Mouse (Mus musculus) MEL (cell line): Measurements from ENCODE around the gene Kcnk10. TPM values are rescaled to one million over a fixed set of nuclear protein-coding genes. Genes with fewer than 3 reads are reported as not detected.

Source experiments
- DNase-seq: peaks from one replicate; pipeline ENCODE4 v3.0.0; 2011; ENCODE audit warnings: low read depth, low spot score
- H3K27ac ChIP-seq: 2 replicates; pipeline ENCODE4 v1.5.1; 2012; ENCODE audit warnings: low read depth, mild to moderate bottlenecking, control low read depth, low read length, moderate library complexity; ENCODE audit not compliant: control insufficient read depth
- H3K27me3 ChIP-seq, 2 experiments: fragments of 150-350 bp in 1 of 2; sonication (generic) in 1 of 2; 2 replicates each; pipeline ENCODE4 v1.6.1; 2012; ENCODE audit warnings: low read length in 2 of 2, mild to moderate bottlenecking in 2 of 2, improper control_type of control experiment in 1 of 2, moderate library complexity in 1 of 2; ENCODE audit not compliant: insufficient read depth in 2 of 2, control insufficient read depth in 1 of 2
- H3K36me3 ChIP-seq, 2 experiments: 2 replicates each; pipeline ENCODE4 v1.6.1; 2012 to 2014; ENCODE audit warnings: low read length in 2 of 2, improper control_type of control experiment in 1 of 2, inconsistent platforms in 1 of 2, mild to moderate bottlenecking in 1 of 2; ENCODE audit not compliant: insufficient read depth in 2 of 2, control insufficient read depth in 1 of 2
- H3K4me1 ChIP-seq, 2 experiments: fragments of 150-350 bp in 1 of 2; sonication (generic) in 1 of 2; 2 replicates each; pipeline ENCODE4 v1.6.1; 2012; ENCODE audit warnings: low read length in 2 of 2, improper control_type of control experiment in 1 of 2, mild to moderate bottlenecking in 1 of 2; ENCODE audit not compliant: insufficient read depth in 2 of 2, control insufficient read depth in 1 of 2
- H3K4me3 ChIP-seq, 2 experiments: fragments of 150-350 bp in 1 of 2; sonication (generic) in 1 of 2; 2 replicates each; pipeline ENCODE4 v1.5.1; 2012; ENCODE audit warnings: low read depth in 2 of 2, low read length in 2 of 2, mild to moderate bottlenecking in 2 of 2, moderate library complexity in 2 of 2, control low read depth in 1 of 2, improper control_type of control experiment in 1 of 2; ENCODE audit not compliant: control insufficient read depth in 1 of 2, insufficient read depth in 1 of 2
- H3K79me2 ChIP-seq: 2 replicates; pipeline ENCODE4 v1.6.1; 2012; ENCODE audit warnings: mild to moderate bottlenecking, low read length, moderate library complexity; ENCODE audit not compliant: control insufficient read depth, poor library complexity, insufficient read depth
- H3K9ac ChIP-seq: 2 replicates; pipeline ENCODE4 v1.6.1; 2012; ENCODE audit warnings: low read depth, mild to moderate bottlenecking, control low read depth, low read length, moderate library complexity; ENCODE audit not compliant: control insufficient read depth, poor library complexity, severe bottlenecking
- H3K9me3 ChIP-seq: fragments of 150-350 bp; sonication (generic); replicated peaks from 2 replicates; pipeline ENCODE4 v1.6.1; 2012; ENCODE audit warnings: mild to moderate bottlenecking, low read length, improper control_type of control experiment, moderate library complexity; ENCODE audit not compliant: insufficient read depth
- CHD1 ChIP-seq: IDR thresholded peaks from 2 replicates; pipeline ENCODE4 v1.6.1; 2012; ENCODE audit warnings: low read depth, mild to moderate bottlenecking, inconsistent platforms, low read length, improper control_type of control experiment
- CTCF ChIP-seq, 3 experiments: IDR thresholded peaks in 2 of 3; conservative IDR thresholded peaks in 1 of 3; 2 replicates each; pipeline ENCODE4 v1.5.1; 2011 to 2012; ENCODE audit warnings: low read length in 3 of 3, low read depth in 2 of 3, mild to moderate bottlenecking in 2 of 3, improper control_type of control experiment in 1 of 3, inconsistent platforms in 1 of 3, mixed read lengths in 1 of 3, moderate library complexity in 1 of 3; ENCODE audit not compliant: control insufficient read depth in 1 of 3, insufficient read depth in 1 of 3, poor library complexity in 1 of 3, severe bottlenecking in 1 of 3
- ELF1 ChIP-seq: IDR thresholded peaks from 2 replicates; pipeline ENCODE4 v1.6.1; 2014; ENCODE audit warnings: low read depth, mild to moderate bottlenecking, inconsistent platforms, low read length, improper control_type of control experiment, moderate library complexity
- ETS1 ChIP-seq: IDR thresholded peaks from 2 replicates; pipeline ENCODE4 v1.6.1; 2012; ENCODE audit warnings: low read depth, mild to moderate bottlenecking, inconsistent platforms, low read length, improper control_type of control experiment, moderate library complexity
- GATA1 ChIP-seq: IDR thresholded peaks from 2 replicates; pipeline ENCODE4 v1.6.1; 2011; ENCODE audit warnings: low read depth, low read length, improper control_type of control experiment
- JUND ChIP-seq: IDR thresholded peaks from 2 replicates; pipeline ENCODE4 v1.6.1; 2011; ENCODE audit warnings: low read depth, mild to moderate bottlenecking, improper control_type of control experiment, low read length
- KAT2A ChIP-seq: conservative IDR thresholded peaks from 2 replicates; pipeline ENCODE4 v1.6.1; 2012; ENCODE audit warnings: low read depth, low read length, improper control_type of control experiment, inconsistent platforms
- MAX ChIP-seq: IDR thresholded peaks from 2 replicates; pipeline ENCODE4 v1.6.1; 2011; ENCODE audit warnings: low read length, improper control_type of control experiment
- MAZ ChIP-seq: IDR thresholded peaks from 2 replicates; pipeline ENCODE4 v1.6.1; 2012; ENCODE audit warnings: low read depth, mild to moderate bottlenecking, inconsistent platforms, low read length, improper control_type of control experiment
- MEF2A ChIP-seq: IDR thresholded peaks from 2 replicates; pipeline ENCODE4 v1.6.1; 2014; ENCODE audit warnings: low read depth, mild to moderate bottlenecking, inconsistent platforms, low read length, improper control_type of control experiment; ENCODE audit not compliant: poor library complexity, insufficient replicate concordance, severe bottlenecking; ENCODE audit errors: extremely low read depth
- NRF1 ChIP-seq: IDR thresholded peaks from 2 replicates; pipeline ENCODE4 v1.6.1; 2014; ENCODE audit warnings: low read depth, mild to moderate bottlenecking, inconsistent platforms, low read length, improper control_type of control experiment, moderate library complexity; ENCODE audit not compliant: poor library complexity, insufficient read depth, severe bottlenecking
- POLR2A ChIP-seq, 2 experiments: IDR thresholded peaks; 2 replicates each; pipeline ENCODE4 v1.6.1; 2011 to 2012; ENCODE audit warnings: low read length in 2 of 2, mild to moderate bottlenecking in 2 of 2, control low read depth in 1 of 2, improper control_type of control experiment in 1 of 2, low read depth in 1 of 2, moderate library complexity in 1 of 2; ENCODE audit not compliant: control insufficient read depth in 1 of 2, insufficient read depth in 1 of 2, poor library complexity in 1 of 2
- POLR2AphosphoS2 ChIP-seq: IDR thresholded peaks from 2 replicates; pipeline ENCODE4 v1.6.1; 2011; ENCODE audit warnings: low read length, improper control_type of control experiment
- RAD21 ChIP-seq: IDR thresholded peaks from 2 replicates; pipeline ENCODE4 v1.6.1; 2011; ENCODE audit warnings: mild to moderate bottlenecking, low read depth, low read length, improper control_type of control experiment
- RCOR1 ChIP-seq: IDR thresholded peaks from 2 replicates; pipeline ENCODE4 v1.6.1; 2012; ENCODE audit warnings: low read depth, mild to moderate bottlenecking, inconsistent platforms, low read length, improper control_type of control experiment
- SIN3A ChIP-seq: IDR thresholded peaks from 2 replicates; pipeline ENCODE4 v1.6.1; 2012; ENCODE audit warnings: low read length, improper control_type of control experiment, inconsistent platforms
- SMC3 ChIP-seq: IDR thresholded peaks from 2 replicates; pipeline ENCODE4 v1.6.1; 2011; ENCODE audit warnings: low read depth, low read length, improper control_type of control experiment
- TAL1 ChIP-seq: IDR thresholded peaks from 2 replicates; pipeline ENCODE4 v1.6.1; 2012; ENCODE audit warnings: mild to moderate bottlenecking, inconsistent platforms, low read length, moderate library complexity, mixed read lengths
- USF1 ChIP-seq: IDR thresholded peaks from 2 replicates; pipeline ENCODE4 v1.6.1; 2014; ENCODE audit warnings: low read depth, mild to moderate bottlenecking, inconsistent platforms, low read length, improper control_type of control experiment, moderate library complexity
- polyA plus RNA-seq, 2 experiments: library from polyadenylated mRNA; stranded (reverse) in 1 of 2; unstranded in 1 of 2; fragments of >175 nt in 1 of 2; fragments of >200 nt in 1 of 2; gene quantifications; 2 replicates each; pipeline versions ENCODE4 v1.2.1 to v1.2.4; 2012; ENCODE audit warnings: low replicate concordance in 2 of 2, low read depth in 1 of 2; ENCODE audit not compliant: insufficient read length in 2 of 2, insufficient read depth in 1 of 2, missing spikeins in 1 of 2
- total RNA-seq: library from RNA; depleted of rRNA; stranded (reverse); fragments of 300-350 nt; gene quantifications from 2 replicates; pipeline ENCODE4 v1.2.3, GENCODE M21; 2012

Gene Kcnk10
- total and polyA plus RNA-seq, 3 experiments, result not detected

GRCm38 (mm10) chr12:98521311-98521710, 56.8 kb downstream of the Kcnk10 start:
- Histone ChIP-seq H3K9me3 (no peaks in the 10 kb centered on the region), H3K4me3 (no peak overlapping the region), H3K36me3 (no peaks in the 10 kb centered on the region), H3K79me2 (no peaks in the 10 kb centered on the region), H3K9ac (no peak overlapping the region), H3K27me3 (no peaks in the 10 kb centered on the region), H3K4me1 (no peaks in the 10 kb centered on the region), H3K27ac (no peak overlapping the region)
- no peak for DNase-seq
- TF ChIP-seq USF1 (no peak), CTCF (IDR thresholded peaks at IDR 0.05 in 2 of 3, conservative IDR thresholded peaks at IDR 0.05 in 1 of 3; ENCODE audit: control insufficient read depth in 1 of 3, insufficient read depth in 1 of 3, low read depth in 2 of 3, low read length in 3 of 3, poor library complexity in 1 of 3, severe bottlenecking in 1 of 3) (no peak), SMC3 (no peak), MEF2A (no peak), ELF1 (no peak), POLR2A (IDR thresholded peaks at IDR 0.05; ENCODE audit: control insufficient read depth in 1 of 2, insufficient read depth in 1 of 2, low read depth in 1 of 2, low read length in 2 of 2, poor library complexity in 1 of 2) (no peak), MAZ (no peak), POLR2AphosphoS2 (no peak), MAX (no peak), TAL1 (no peak), SIN3A (no peak), ETS1 (no peak), GATA1 (no peak), JUND (no peak)

GRCm38 (mm10) chr12:98520568-98520931, 57.6 kb downstream of the Kcnk10 start:
- TF ChIP-seq RAD21, result no peak
- TF ChIP-seq CHD1, result no peak
- TF ChIP-seq NRF1, result no peak
- no peak for TF ChIP-seq KAT2A
- TF ChIP-seq MAX, result no peak
- TF ChIP-seq RCOR1, result no peak
- no peak overlapping the region for H3K4me3 ChIP-seq
- no peak overlapping the region for H3K27ac ChIP-seq
- H3K9me3 ChIP-seq, result no peaks in the 10 kb centered on the region
- H3K79me2 ChIP-seq, result no peaks in the 10 kb centered on the region
- no peak for DNase-seq
- H3K36me3 ChIP-seq, result no peaks in the 10 kb centered on the region
- H3K27me3 ChIP-seq, result no peaks in the 10 kb centered on the region
- no peaks in the 10 kb centered on the region for H3K4me1 ChIP-seq
- no peak overlapping the region for H3K9ac ChIP-seq
